Mouse (Mus musculus): ENCODE results near the gene Hoxa7.

DNA sequence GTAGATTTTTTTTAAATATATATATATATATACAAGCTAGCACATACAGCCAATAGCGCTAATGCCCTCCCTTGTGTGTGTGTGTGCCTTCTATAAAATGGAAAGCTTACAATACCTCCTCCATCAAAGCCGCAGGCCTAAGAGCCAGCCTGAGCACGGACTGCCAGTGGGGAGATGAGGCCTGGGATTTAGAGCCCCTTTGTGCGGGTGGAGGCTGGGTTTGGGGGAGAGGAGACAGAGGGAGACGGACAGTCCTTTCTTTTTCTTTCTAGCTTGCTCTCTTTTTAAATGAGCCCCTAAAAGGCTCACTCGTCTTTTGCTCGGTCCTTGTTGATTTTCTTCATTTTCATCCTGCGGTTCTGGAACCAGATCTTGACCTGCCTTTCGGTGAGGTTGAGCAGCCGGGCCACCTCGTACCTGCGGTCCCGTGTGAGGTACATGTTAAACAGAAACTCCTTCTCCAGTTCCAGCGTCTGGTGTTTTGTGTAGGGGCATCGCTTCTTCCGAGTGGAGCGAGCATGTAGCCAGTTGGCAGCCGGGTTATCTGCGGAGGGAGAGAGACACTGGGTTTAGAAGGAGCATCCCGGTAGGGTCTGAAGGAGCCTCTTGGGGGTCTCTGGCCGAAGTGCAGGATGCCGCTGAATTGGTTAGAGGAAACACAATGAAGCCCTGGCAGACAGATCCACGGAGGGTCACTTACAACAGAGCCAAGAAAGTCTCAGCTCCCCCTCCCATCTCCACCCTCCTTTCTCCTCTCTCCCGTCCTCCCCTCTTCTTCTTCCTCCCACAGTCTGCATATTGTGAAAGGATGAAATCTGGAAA is 2.5 kb upstream of the Hoxa7 start:
- TF ChIP-seq CTCF (IDR thresholded peaks at IDR 0.05; ENCODE audit: low read depth, low read length) (no peak), EP300 (IDR thresholded peaks at IDR 0.05; ENCODE audit: insufficient read depth, low read depth, low read length) (no peak), POLR2A (IDR thresholded peaks at IDR 0.05; ENCODE audit: insufficient read depth, low read length) (no peak)
